Mouse (Mus musculus) midbrain, embryonic 16.5 days (tissue): ENCODE data around the gene Dohh. TPM values are rescaled to one million over a fixed set of nuclear protein-coding genes. Genes with fewer than 3 reads are reported as not detected.

Experiments
- ATAC-seq: fragments of 200-750 bp; cut with Nextera tagmentation; 2 replicates; pipeline ENCODE4 v1.8.0; 2017; ENCODE audit warnings: moderate TSS enrichment
- H3K27ac ChIP-seq: fragments of 300-500 bp; sonication (generic); 2 replicates; pipeline ENCODE4 v1.5.1; 2014; ENCODE audit warnings: mild to moderate bottlenecking, low read length, mixed read lengths
- H3K27me3 ChIP-seq: fragments of 300-500 bp; sonication (generic); 2 replicates; pipeline ENCODE4 v1.6.1; 2014; ENCODE audit warnings: low read depth, low read length, mixed read lengths; ENCODE audit not compliant: control insufficient read depth, insufficient read depth
- H3K36me3 ChIP-seq: fragments of 300-500 bp; sonication (generic); 2 replicates; pipeline ENCODE4 v1.6.1; 2014; ENCODE audit warnings: mild to moderate bottlenecking, low read length, moderate library complexity, mixed read lengths; ENCODE audit not compliant: control insufficient read depth, insufficient read depth
- H3K4me1 ChIP-seq: fragments of 300-500 bp; sonication (generic); 2 replicates; pipeline ENCODE4 v1.6.1; 2014; ENCODE audit warnings: mild to moderate bottlenecking, low read length, mixed read lengths; ENCODE audit not compliant: control insufficient read depth, insufficient read depth
- H3K4me2 ChIP-seq: fragments of 300-500 bp; sonication (generic); 2 replicates; pipeline ENCODE4 v1.6.1; 2014; ENCODE audit warnings: mild to moderate bottlenecking, low read length, mixed read lengths
- H3K4me3 ChIP-seq: fragments of 300-500 bp; sonication (generic); 2 replicates; pipeline ENCODE4 v1.5.1; 2014; ENCODE audit warnings: low read depth, mild to moderate bottlenecking, low read length, moderate library complexity, mixed read lengths
- H3K9ac ChIP-seq: fragments of 300-500 bp; sonication (generic); 2 replicates; pipeline ENCODE4 v1.6.1; 2014; ENCODE audit warnings: low read depth, low read length, mixed read lengths
- H3K9me3 ChIP-seq: fragments of 300-500 bp; sonication (generic); replicated peaks from 2 replicates; pipeline ENCODE4 v1.6.1; 2014; ENCODE audit warnings: mild to moderate bottlenecking, low read length, mixed read lengths; ENCODE audit not compliant: control insufficient read depth, poor library complexity, severe bottlenecking
- WGBS: fragments of 180-500 bp; shearing (Covaris S2); extraction: QIAGEN DNeasy Blood & Tissue Kit; methylation state at CpG from one replicate; pipeline ENCODE4 v1.1.7; 2014; 5-methylcytosine and 5-hydroxymethylcytosine counted together
- polyA plus RNA-seq: library from polyadenylated mRNA; unstranded; fragments of >200 nt; fragmentation: Nextera tagmentation; extraction: Ambion mirVana; gene quantifications from 2 replicates; pipeline ENCODE4 v1.2.1, GENCODE M21; 2015

The Dohh gene
- polyA plus RNA-seq, 1 experiment from 2014 or later: 86.2 TPM

DNA sequence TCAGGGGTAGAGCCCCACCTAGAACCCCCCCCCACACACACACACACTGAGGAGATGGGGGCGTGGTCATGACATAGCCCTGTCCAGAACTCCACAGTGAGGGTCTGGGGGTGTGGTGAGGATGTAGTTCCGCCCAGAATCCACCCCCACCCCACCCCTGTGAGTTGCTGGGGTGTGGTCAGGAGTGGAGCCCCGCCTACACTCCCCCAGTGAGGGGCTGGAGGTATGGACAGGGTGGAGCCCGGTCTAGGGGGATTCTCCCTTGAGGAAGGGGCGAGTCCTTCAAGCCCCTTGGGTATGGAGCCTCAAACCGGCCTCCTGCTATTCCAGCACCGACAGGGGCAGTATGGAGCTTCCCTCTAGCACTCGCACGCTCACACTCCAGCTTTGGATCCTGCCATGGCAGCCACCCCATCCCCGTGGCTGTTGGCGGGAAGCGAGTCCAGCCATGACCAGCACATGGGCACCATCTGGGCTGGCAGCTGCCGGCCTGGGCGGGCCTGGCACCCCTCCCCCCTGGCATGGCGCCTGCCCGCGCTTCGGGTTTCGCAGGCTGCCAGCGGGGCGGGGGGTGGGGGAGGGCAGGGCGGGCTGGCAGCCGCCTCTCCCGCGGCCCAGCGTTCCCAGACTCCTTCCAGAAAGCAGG lies 32.5 kb downstream of the Dohh start:
- peak overlapping the region; percentile 50 for H3K9ac ChIP-seq

GRCm38 (mm10) chr10:81417227-81418215 lies 33.3 kb downstream of the Dohh start:
- no peak; the same call in 1 of the 2 replicates for ATAC-seq
- WGBS: 49% methylated on average over 12 of the region's 12 CpGs
- Histone ChIP-seq H3K4me3 (peak overlapping the region; percentile 22), H3K9me3 (no peaks in the 10 kb centered on the region), H3K9ac (peak overlapping the region; percentile 50), H3K4me2 (peak overlapping the region; percentile 51), H3K27ac (peak overlapping the region; percentile 33), H3K27me3 (no peaks in the 10 kb centered on the region), H3K36me3 (peaks cover 7% of the 10 kb centered on the region; the same call in 1 of the 2 replicates), H3K4me1 (peaks cover 16% of the 10 kb centered on the region)

More for the DNA sequence above, 32.5 kb downstream of the Dohh start:
- Histone ChIP-seq H3K36me3 (peaks cover 7% of the 10 kb centered on the region; the same call in 1 of the 2 replicates), H3K4me1 (peaks cover 17% of the 10 kb centered on the region), H3K27ac (peak overlapping the region; percentile 41), H3K9me3 (no peaks in the 10 kb centered on the region), H3K4me2 (peak overlapping the region; percentile 51), H3K4me3 (peak overlapping the region; percentile 22), H3K27me3 (no peaks in the 10 kb centered on the region)
- ATAC-seq: peak; percentile 78
- WGBS: 3% methylated on average over 22 of the region's 26 CpGs

- Histone ChIP-seq H3K36me3 (peaks cover 7% of the 10 kb centered on the region; the same call in 1 of the 2 replicates), H3K27ac (no peak overlapping the region)
- 45% methylated on average over 11 of the region's 11 CpGs for WGBS
Measured at GRCm38 (mm10) chr10:81418216-81419070, 34.2 kb downstream of the Dohh start.

GRCm38 (mm10) chr10:81419111-81419928 lies 35.1 kb downstream of the Dohh start:
- no peaks in the 10 kb centered on the region for H3K9me3 ChIP-seq
- no peak overlapping the region for H3K27ac ChIP-seq
- 93% methylated on average over 10 of the region's 10 CpGs for WGBS
- H3K9ac ChIP-seq: no peak overlapping the region
- no peak overlapping the region for H3K4me3 ChIP-seq
- no peak overlapping the region for H3K4me2 ChIP-seq
- no peak for ATAC-seq
- H3K4me1 ChIP-seq: peaks cover 19% of the 10 kb centered on the region
- no peaks in the 10 kb centered on the region for H3K27me3 ChIP-seq
- peaks cover 7% of the 10 kb centered on the region; the same call in 1 of the 2 replicates for H3K36me3 ChIP-seq

More at GRCm38 (mm10) chr10:81418216-81419070, 34.2 kb downstream of the Dohh start:
- Histone ChIP-seq H3K27me3 (no peaks in the 10 kb centered on the region), H3K9ac (no peak overlapping the region), H3K4me3 (no peak overlapping the region), H3K4me2 (no peak overlapping the region), H3K9me3 (no peaks in the 10 kb centered on the region), H3K4me1 (peaks cover 16% of the 10 kb centered on the region)
- no peak for ATAC-seq

GRCm38 (mm10) chr10:81420191-81420767 lies 36.1 kb downstream of the Dohh start:
- ATAC-seq: no peak
- peaks cover under 1% of the 10 kb centered on the region; the same call in 1 of the 2 replicates for H3K27me3 ChIP-seq
- H3K9me3 ChIP-seq: no peaks in the 10 kb centered on the region
- H3K36me3 ChIP-seq: peaks cover 7% of the 10 kb centered on the region; the same call in 1 of the 2 replicates
- WGBS: 89% methylated on average over 40 of the region's 40 CpGs
- no peak overlapping the region for H3K4me3 ChIP-seq
- H3K4me2 ChIP-seq: no peak overlapping the region
- H3K4me1 ChIP-seq: peaks cover 27% of the 10 kb centered on the region
- H3K9ac ChIP-seq: no peak overlapping the region
- no peak overlapping the region for H3K27ac ChIP-seq

DNA sequence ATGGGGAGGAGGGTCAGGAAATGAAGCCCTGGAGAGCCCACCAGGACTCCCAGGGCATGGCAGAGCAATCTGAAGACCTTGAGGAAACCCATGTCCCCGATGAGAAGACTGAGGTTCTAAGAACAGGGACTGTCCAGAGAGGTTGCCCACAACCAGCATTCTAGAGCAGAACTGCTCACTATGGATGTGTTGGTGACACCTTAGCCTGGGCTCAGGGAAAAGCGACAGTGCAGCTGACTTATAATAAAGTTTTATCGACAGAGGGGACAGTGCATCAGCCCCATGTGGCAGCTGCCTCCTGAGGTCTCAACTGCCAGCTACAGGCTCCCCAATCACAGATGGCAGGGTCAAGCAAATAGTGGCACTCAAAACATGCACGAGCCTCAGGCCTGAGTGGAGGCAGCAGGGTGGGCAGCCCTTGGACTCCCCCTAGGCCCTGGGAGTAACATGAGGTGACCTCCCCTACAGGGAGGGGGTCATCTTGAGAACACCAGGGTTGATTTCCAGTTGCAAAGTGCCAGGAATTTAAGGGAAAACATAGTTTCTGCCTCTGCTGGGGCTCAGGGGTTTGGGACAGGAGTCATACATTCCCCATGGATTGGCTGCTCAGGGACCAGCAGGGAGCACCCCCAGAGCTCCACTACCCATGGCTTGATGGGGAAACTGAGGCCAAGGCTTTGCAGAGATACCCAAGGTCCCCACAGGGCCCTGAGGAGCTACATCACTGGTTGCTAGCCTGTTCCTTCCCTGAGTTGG lies 37.0 kb downstream of the Dohh start:
- H3K9me3 ChIP-seq: no peaks in the 10 kb centered on the region
- H3K4me3 ChIP-seq: no peak overlapping the region
- H3K4me2 ChIP-seq: no peak overlapping the region
- H3K4me1 ChIP-seq: peaks cover 36% of the 10 kb centered on the region
- ATAC-seq: no peak
- H3K27ac ChIP-seq: no peak overlapping the region
- WGBS: 73% methylated on average over 4 of the region's 4 CpGs
- peaks cover 5% of the 10 kb centered on the region; the same call in 1 of the 2 replicates for H3K27me3 ChIP-seq
- no peak overlapping the region for H3K9ac ChIP-seq
- peaks cover 7% of the 10 kb centered on the region; the same call in 1 of the 2 replicates for H3K36me3 ChIP-seq

- ATAC-seq: no peak
- Histone ChIP-seq H3K9me3 (no peaks in the 10 kb centered on the region), H3K4me3 (no peak overlapping the region), H3K9ac (no peak overlapping the region), H3K4me1 (peaks cover 37% of the 10 kb centered on the region), H3K4me2 (no peak overlapping the region), H3K36me3 (peaks cover 7% of the 10 kb centered on the region; the same call in 1 of the 2 replicates), H3K27ac (no peak overlapping the region), H3K27me3 (peaks cover 5% of the 10 kb centered on the region; the same call in 1 of the 2 replicates)
- 79% methylated on average over 4 of the region's 5 CpGs for WGBS
Measured at GRCm38 (mm10) chr10:81421797-81422100, 37.5 kb downstream of the Dohh start.
